Mouse (Mus musculus): ENCODE measurements around the gene Ifit2.

GRCm38 (mm10) chr19:34556621-34557020 lies 6.1 kb downstream of the Ifit2 start:
- TF ChIP-seq CTCF (IDR thresholded peaks at IDR 0.05; ENCODE audit: low read depth) = no peak
- TF ChIP-seq EP300 (optimal IDR thresholded peaks at IDR 0.05) = no peak

Measured in stomach, postnatal 0 days (tissue).